Mouse (Mus musculus) limb, embryonic 14.5 days (tissue): Measurements from ENCODE around the gene Tex9. TPM values are rescaled to one million over a fixed set of nuclear protein-coding genes. Genes with fewer than 3 reads are reported as not detected.
"Not testable (repeated sequence)": the region's sequence is repeated elsewhere in the genome, so short reads cannot be mapped to it uniquely, and the experiment has no call there.

Experiments used
- ATAC-seq: fragments of 200-750 bp; cut with Nextera tagmentation; 2 replicates; pipeline ENCODE4 v1.8.0; 2017; ENCODE audit warnings: low read depth, moderate number of reproducible peaks, moderate TSS enrichment; ENCODE audit not compliant: low FRiP score
- DNase-seq: peaks from one replicate; pipeline ENCODE4 v3.0.0-alpha.2; 2015; ENCODE audit warnings: low spot score
- H3K27ac ChIP-seq: fragments of 300-500 bp; sonication (generic); replicated peaks from 2 replicates; pipeline ENCODE4 v1.5.1; 2014; ENCODE audit warnings: low read depth, mild to moderate bottlenecking, low read length, moderate library complexity, mixed read lengths
- H3K27me3 ChIP-seq: fragments of 300-500 bp; sonication (generic); 2 replicates; pipeline ENCODE4 v1.6.1; 2014; ENCODE audit warnings: low read length, mixed read lengths; ENCODE audit not compliant: control insufficient read depth, insufficient read depth
- H3K36me3 ChIP-seq: fragments of 300-500 bp; sonication (generic); 2 replicates; pipeline ENCODE4 v1.6.1; 2014; ENCODE audit warnings: mild to moderate bottlenecking, low read length, moderate library complexity, mixed read lengths; ENCODE audit not compliant: control insufficient read depth, insufficient read depth
- H3K4me1 ChIP-seq: fragments of 300-500 bp; sonication (generic); 2 replicates; pipeline ENCODE4 v1.6.1; 2014; ENCODE audit warnings: antibody characterized with exemption, low read length, mixed read lengths; ENCODE audit not compliant: control insufficient read depth, insufficient read depth
- H3K4me2 ChIP-seq: fragments of 300-500 bp; sonication (generic); replicated peaks from 2 replicates; pipeline ENCODE4 v1.6.1; 2014; ENCODE audit warnings: low read depth, mild to moderate bottlenecking, low read length, moderate library complexity; ENCODE audit not compliant: severe bottlenecking
- H3K4me3 ChIP-seq: fragments of 300-500 bp; sonication (generic); replicated peaks from 2 replicates; pipeline ENCODE4 v1.5.1; 2014; ENCODE audit warnings: low read length
- H3K9ac ChIP-seq: fragments of 300-500 bp; sonication (generic); 2 replicates; pipeline ENCODE4 v1.6.1; 2014; ENCODE audit warnings: mild to moderate bottlenecking, low read depth, low read length, moderate library complexity; ENCODE audit not compliant: severe bottlenecking
- H3K9me3 ChIP-seq: fragments of 300-500 bp; sonication (generic); 2 replicates; pipeline ENCODE4 v1.6.1; 2016; ENCODE audit warnings: low read length; ENCODE audit not compliant: control insufficient read depth
- POLR2A ChIP-seq: fragments of 200-500 bp; IDR thresholded peaks from 2 replicates; pipeline ENCODE4 v1.8.0; 2012; ENCODE audit warnings: inconsistent platforms, mild to moderate bottlenecking, moderate library complexity, borderline replicate concordance; ENCODE audit not compliant: insufficient read depth, insufficient read length; ENCODE audit errors: extremely low read depth
- WGBS: fragments of 180-500 bp; shearing (Covaris S2); extraction: QIAGEN DNeasy Blood & Tissue Kit; methylation state at CpG from one replicate; pipeline ENCODE4 v1.1.7; 2014; 5-methylcytosine and 5-hydroxymethylcytosine counted together
- polyA plus RNA-seq, 2 experiments: library from polyadenylated mRNA; depleted of rRNA in 1 of 2; stranded (reverse) in 1 of 2; unstranded in 1 of 2; fragments of >200 nt; fragmentation: Nextera tagmentation in 1 of 2; extraction: Ambion mirVana in 1 of 2; gene quantifications; 2 replicates each; pipeline versions ENCODE4 v1.2.1 to v1.2.3; 2012 to 2014

The Tex9 gene
- polyA plus RNA-seq, 2 experiments, result 24.0 to 26.0 TPM

DNA sequence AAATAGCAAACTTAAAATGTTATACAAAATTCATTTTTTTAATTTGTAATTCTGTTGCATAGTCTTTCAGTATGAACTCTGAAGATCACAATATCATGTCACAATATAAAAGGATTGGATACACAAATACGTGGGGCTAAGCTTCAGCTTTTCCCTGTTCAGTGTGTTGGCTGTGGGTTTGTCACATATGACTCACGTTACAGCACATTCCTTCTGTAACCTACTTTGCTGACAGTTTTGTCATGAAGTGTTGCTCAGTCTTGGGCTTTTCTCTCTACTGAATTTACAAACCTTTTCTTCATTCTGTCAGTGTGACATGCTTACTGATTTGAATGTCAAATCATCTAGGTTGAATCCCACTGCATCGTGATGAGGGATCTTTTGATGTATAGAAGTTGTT, 32.3 kb downstream of the Tex9 start:
- Histone ChIP-seq H3K4me3 (no peak overlapping the region), H3K4me1 (no peaks in the 10 kb centered on the region), H3K27ac (no peak overlapping the region), H3K4me2 (no peak overlapping the region), H3K36me3 (peaks cover 36% of the 10 kb centered on the region), H3K27me3 (no peaks in the 10 kb centered on the region), H3K9ac (no peak overlapping the region), H3K9me3 (no peaks in the 10 kb centered on the region)
- no peak for DNase-seq
- WGBS, result 90% methylated on average over 3 of the region's 3 CpGs
- no peak for ATAC-seq
- no peak for TF ChIP-seq POLR2A

DNA sequence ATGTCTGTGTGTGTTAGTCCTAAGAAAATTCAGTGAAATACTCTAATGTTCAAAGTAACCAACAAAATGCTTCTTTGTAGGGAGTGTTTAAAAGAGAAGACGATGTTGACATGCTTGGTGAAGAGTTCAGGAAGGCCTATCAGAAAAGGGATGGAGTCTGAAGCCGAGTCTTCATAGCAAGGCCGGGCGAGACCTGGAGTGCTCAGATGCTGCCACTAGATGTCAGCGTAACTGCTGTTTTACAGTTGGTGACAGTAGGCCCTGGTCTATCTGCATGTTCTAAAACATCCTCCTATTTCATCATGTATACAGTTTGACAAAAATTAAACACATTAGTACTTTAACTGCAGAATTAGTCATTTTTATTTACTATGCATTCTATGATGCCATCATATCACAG, 33.8 kb downstream of the Tex9 start:
- H3K9ac ChIP-seq, result no peak overlapping the region
- no peaks in the 10 kb centered on the region for H3K9me3 ChIP-seq
- H3K27me3 ChIP-seq, result no peaks in the 10 kb centered on the region
- H3K27ac ChIP-seq, result no peak overlapping the region
- no peak overlapping the region for H3K4me3 ChIP-seq
- DNase-seq (peak; percentile 87), ATAC-seq (0 out of 2 replicates have a peak, but pooled peaks have one; percentile 62)
- H3K36me3 ChIP-seq, result peaks cover 36% of the 10 kb centered on the region
- TF ChIP-seq POLR2A, result no peak
- H3K4me1 ChIP-seq, result no peaks in the 10 kb centered on the region
- no peak overlapping the region for H3K4me2 ChIP-seq
- 18% methylated on average over 5 of the region's 5 CpGs for WGBS

DNA sequence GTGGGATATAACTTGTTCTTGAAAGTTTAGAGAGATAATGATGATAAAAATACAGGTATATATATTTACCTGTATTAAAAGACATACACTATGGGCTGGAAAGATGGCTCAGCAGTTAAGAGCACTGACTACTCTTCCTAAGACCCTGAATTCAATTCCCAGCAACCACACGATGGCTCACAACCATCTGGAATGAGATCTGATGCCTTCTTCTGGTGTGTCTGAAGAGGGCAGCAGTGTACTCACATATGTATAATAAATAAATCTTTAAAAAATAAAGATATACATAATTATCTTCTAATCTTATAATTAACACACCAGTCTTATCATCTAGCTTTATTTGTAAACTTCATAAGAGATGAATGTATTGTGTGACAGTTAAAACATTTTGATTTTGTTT, 35.6 kb downstream of the Tex9 start:
- Histone ChIP-seq H3K4me1 (no peaks in the 10 kb centered on the region), H3K27ac (no peak overlapping the region), H3K36me3 (peaks cover 33% of the 10 kb centered on the region; the same call in 1 of the 2 replicates), H3K9ac (no peak overlapping the region), H3K4me3 (no peak overlapping the region), H3K4me2 (no peak overlapping the region), H3K27me3 (no peaks in the 10 kb centered on the region), H3K9me3 (no peaks in the 10 kb centered on the region)
- no peak for TF ChIP-seq POLR2A
- WGBS, result 45% methylated on average over 1 of the region's 1 CpGs
- DNase-seq (no peak), ATAC-seq (no peak)

DNA sequence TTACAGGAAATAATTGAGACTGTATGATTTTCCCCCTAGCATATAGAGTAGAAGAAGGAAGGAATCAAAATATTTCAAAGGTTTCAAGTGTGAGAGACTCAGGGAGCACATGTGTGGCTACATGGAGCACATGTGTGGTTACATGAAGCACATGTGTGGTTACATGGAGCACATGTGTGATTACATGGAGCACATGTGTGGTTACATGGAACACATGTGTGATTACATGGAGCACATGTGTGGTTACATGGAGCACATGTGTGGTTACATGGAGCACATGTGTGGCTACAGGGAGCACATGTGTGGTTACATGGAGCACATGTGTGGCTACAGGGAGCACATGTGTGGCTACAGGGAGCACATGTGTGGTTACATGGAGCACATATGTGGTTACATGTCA, 37.7 kb downstream of the Tex9 start:
- ATAC-seq, H3K9me3 ChIP-seq, H3K9ac ChIP-seq, H3K4me2 ChIP-seq, DNase-seq, H3K4me1 ChIP-seq, H3K27me3 ChIP-seq, H3K4me3 ChIP-seq, H3K27ac ChIP-seq: not testable (repeated sequence)
- peaks cover 27% of the 10 kb centered on the region for H3K36me3 ChIP-seq

DNA sequence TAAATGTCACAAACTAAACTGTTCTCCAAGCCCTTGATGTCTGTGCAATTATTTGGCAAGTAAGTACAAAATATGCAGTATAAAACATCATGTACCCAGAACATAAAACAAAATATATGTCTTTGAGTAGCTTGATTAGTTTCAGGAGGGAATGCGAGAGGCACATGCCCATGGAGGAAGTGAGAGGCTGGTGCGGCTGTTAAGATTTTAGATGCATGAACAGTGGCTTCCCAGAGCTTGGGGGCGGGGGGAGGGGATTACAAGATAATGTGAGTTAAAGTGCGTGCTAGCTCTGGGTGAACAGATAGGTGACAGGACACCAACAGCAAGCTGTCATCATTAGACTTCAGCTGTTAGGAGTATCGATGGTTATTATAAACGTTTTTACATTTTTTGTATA, 40.9 kb downstream of the Tex9 start:
- WGBS, result 78% methylated on average over 6 of the region's 6 CpGs
- H3K4me1 ChIP-seq, result no peaks in the 10 kb centered on the region
- H3K9ac ChIP-seq, result no peak overlapping the region
- no peaks in the 10 kb centered on the region for H3K9me3 ChIP-seq
- H3K4me3 ChIP-seq, result no peak overlapping the region
- no peak for ATAC-seq
- TF ChIP-seq POLR2A, result no peak
- no peak overlapping the region for H3K27ac ChIP-seq
- DNase-seq, result no peak
- H3K36me3 ChIP-seq, result peaks cover 40% of the 10 kb centered on the region
- H3K4me2 ChIP-seq, result no peak overlapping the region
- no peaks in the 10 kb centered on the region for H3K27me3 ChIP-seq

DNA sequence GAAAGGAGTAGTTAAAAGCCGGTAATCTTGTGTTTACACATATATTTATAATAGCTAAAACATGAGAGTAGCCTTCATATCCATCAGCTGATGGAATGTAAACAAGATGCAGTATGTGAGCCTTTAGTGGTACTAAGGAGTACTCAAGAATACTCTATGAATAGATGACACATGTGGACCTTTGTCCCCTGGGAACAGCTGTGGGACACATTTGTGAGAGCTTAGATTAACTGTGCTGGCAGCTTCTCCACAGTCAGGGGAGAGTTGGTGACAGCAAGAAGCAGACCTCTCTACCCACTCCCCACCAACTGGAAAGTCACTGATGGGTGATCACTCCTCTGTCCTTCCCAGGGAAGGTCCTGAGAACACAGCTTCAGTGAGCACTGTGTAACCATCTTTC, 41.6 kb downstream of the Tex9 start:
- no peak for TF ChIP-seq POLR2A
- Histone ChIP-seq H3K4me2 (no peak overlapping the region), H3K4me3 (no peak overlapping the region), H3K27me3 (no peaks in the 10 kb centered on the region), H3K36me3 (peaks cover 41% of the 10 kb centered on the region), H3K9ac (no peak overlapping the region), H3K4me1 (no peaks in the 10 kb centered on the region), H3K9me3 (no peaks in the 10 kb centered on the region), H3K27ac (no peak overlapping the region)
- no peak for ATAC-seq
- 92% methylated on average over 1 of the region's 1 CpGs for WGBS
- no peak for DNase-seq
